Mouse (Mus musculus): Measurements from ENCODE around the gene Podxl2. TPM values are rescaled to one million over a fixed set of nuclear protein-coding genes. Genes with fewer than 3 reads are reported as not detected.

Gene Podxl2
- total RNA-seq (2017): not detected in 3 replicates

GRCm38 (mm10) chr6:88874868-88875508, at the start of gene Podxl2:
Gene Podxl2, minus strand, starts transcription at chr6:88875044.
- no peak for ATAC-seq (replicated peaks; ENCODE audit: insufficient number of reproducible peaks, low FRiP score, low TSS enrichment, poor library complexity, severe bottlenecking)

- ATAC-seq (replicated peaks; ENCODE audit: insufficient number of reproducible peaks, low FRiP score, low TSS enrichment, poor library complexity, severe bottlenecking): no peak
Observed at GRCm38 (mm10) chr6:88918802-88919201, 44.0 kb upstream of the Podxl2 start.

- 0 out of 2 replicates have a peak, but pooled peaks have one; percentile 36 for ATAC-seq (replicated peaks; ENCODE audit: insufficient number of reproducible peaks, low FRiP score, low TSS enrichment, poor library complexity, severe bottlenecking)
Observed at GRCm38 (mm10) chr6:88916153-88916552, 41.3 kb upstream of the Podxl2 start.

- no peak for ATAC-seq (replicated peaks; ENCODE audit: insufficient number of reproducible peaks, low FRiP score, low TSS enrichment, poor library complexity, severe bottlenecking)
Observed at GRCm38 (mm10) chr6:88915510-88915909, 40.7 kb upstream of the Podxl2 start.

- ATAC-seq (replicated peaks; ENCODE audit: insufficient number of reproducible peaks, low FRiP score, low TSS enrichment, poor library complexity, severe bottlenecking): no peak
Observed at GRCm38 (mm10) chr6:88914799-88915198, 40.0 kb upstream of the Podxl2 start.

GRCm38 (mm10) chr6:88913440-88913839, 38.6 kb upstream of the Podxl2 start:
- no peak for ATAC-seq (replicated peaks; ENCODE audit: insufficient number of reproducible peaks, low FRiP score, low TSS enrichment, poor library complexity, severe bottlenecking)

GRCm38 (mm10) chr6:88913022-88913421, 38.2 kb upstream of the Podxl2 start:
- no peak for ATAC-seq (replicated peaks; ENCODE audit: insufficient number of reproducible peaks, low FRiP score, low TSS enrichment, poor library complexity, severe bottlenecking)

GRCm38 (mm10) chr6:88909151-88909550, 34.3 kb upstream of the Podxl2 start:
- ATAC-seq (replicated peaks; ENCODE audit: insufficient number of reproducible peaks, low FRiP score, low TSS enrichment, poor library complexity, severe bottlenecking): no peak

- peak; percentile 41 for ATAC-seq (replicated peaks; ENCODE audit: insufficient number of reproducible peaks, low FRiP score, low TSS enrichment, poor library complexity, severe bottlenecking)
Observed at GRCm38 (mm10) chr6:88906369-88907108, 31.7 kb upstream of the Podxl2 start.

GRCm38 (mm10) chr6:88905042-88905441, 30.2 kb upstream of the Podxl2 start:
- ATAC-seq (replicated peaks; ENCODE audit: insufficient number of reproducible peaks, low FRiP score, low TSS enrichment, poor library complexity, severe bottlenecking): no peak

- ATAC-seq (replicated peaks; ENCODE audit: insufficient number of reproducible peaks, low FRiP score, low TSS enrichment, poor library complexity, severe bottlenecking): no peak
Observed at GRCm38 (mm10) chr6:88904456-88904974, 29.7 kb upstream of the Podxl2 start.

GRCm38 (mm10) chr6:88903708-88904107, 28.9 kb upstream of the Podxl2 start:
- ATAC-seq (replicated peaks; ENCODE audit: insufficient number of reproducible peaks, low FRiP score, low TSS enrichment, poor library complexity, severe bottlenecking): no peak

- ATAC-seq (replicated peaks; ENCODE audit: insufficient number of reproducible peaks, low FRiP score, low TSS enrichment, poor library complexity, severe bottlenecking): peak; percentile 84
Observed at GRCm38 (mm10) chr6:88901947-88902820, 27.3 kb upstream of the Podxl2 start, which contains the start of gene Tpra1. Gene Tpra1, plus strand, starts transcription at chr6:88902251.

- ATAC-seq (replicated peaks; ENCODE audit: insufficient number of reproducible peaks, low FRiP score, low TSS enrichment, poor library complexity, severe bottlenecking): no peak
Observed at GRCm38 (mm10) chr6:88901471-88901870, 26.6 kb upstream of the Podxl2 start.

GRCm38 (mm10) chr6:88899628-88900027, 24.8 kb upstream of the Podxl2 start:
- no peak for ATAC-seq (replicated peaks; ENCODE audit: insufficient number of reproducible peaks, low FRiP score, low TSS enrichment, poor library complexity, severe bottlenecking)

- ATAC-seq (replicated peaks; ENCODE audit: insufficient number of reproducible peaks, low FRiP score, low TSS enrichment, poor library complexity, severe bottlenecking): no peak
Observed at GRCm38 (mm10) chr6:88899086-88899485, 24.2 kb upstream of the Podxl2 start.

GRCm38 (mm10) chr6:88898534-88899048, 23.7 kb upstream of the Podxl2 start, which contains the start of gene Mcm2:
Gene Mcm2, minus strand, starts transcription at chr6:88898780.
- ATAC-seq (replicated peaks; ENCODE audit: insufficient number of reproducible peaks, low FRiP score, low TSS enrichment, poor library complexity, severe bottlenecking): peak; percentile 71

- no peak for ATAC-seq (replicated peaks; ENCODE audit: insufficient number of reproducible peaks, low FRiP score, low TSS enrichment, poor library complexity, severe bottlenecking)
Observed at GRCm38 (mm10) chr6:88897246-88897645, 22.4 kb upstream of the Podxl2 start.

GRCm38 (mm10) chr6:88895943-88896342, 21.1 kb upstream of the Podxl2 start:
- no peak for ATAC-seq (replicated peaks; ENCODE audit: insufficient number of reproducible peaks, low FRiP score, low TSS enrichment, poor library complexity, severe bottlenecking)
